Mouse (Mus musculus) hindbrain, embryonic 13.5 days (tissue): ENCODE data around the gene St3gal2. TPM values are rescaled to one million over a fixed set of nuclear protein-coding genes. Genes with fewer than 3 reads are reported as not detected.
"Not testable (repeated sequence)": the region's sequence is repeated elsewhere in the genome, so short reads cannot be mapped to it uniquely, and the experiment has no call there.

Source experiments
- ATAC-seq: fragments of 200-750 bp; cut with Nextera tagmentation; 2 replicates; pipeline ENCODE4 v1.8.0; 2017; ENCODE audit warnings: moderate TSS enrichment; ENCODE audit not compliant: low FRiP score
- H3K27ac ChIP-seq: fragments of 300-500 bp; sonication (generic); 2 replicates; pipeline ENCODE4 v1.5.1; 2015; ENCODE audit warnings: inconsistent platforms, mild to moderate bottlenecking, moderate library complexity
- H3K27me3 ChIP-seq: fragments of 300-500 bp; sonication (generic); 2 replicates; pipeline ENCODE4 v1.6.1; 2015; ENCODE audit warnings: mild to moderate bottlenecking, inconsistent platforms
- H3K36me3 ChIP-seq: fragments of 300-500 bp; sonication (generic); 2 replicates; pipeline ENCODE4 v1.6.1; 2015; ENCODE audit warnings: mild to moderate bottlenecking, inconsistent platforms
- H3K4me1 ChIP-seq: fragments of 300-500 bp; sonication (generic); replicated peaks from 2 replicates; pipeline ENCODE4 v1.6.1; 2015; ENCODE audit warnings: inconsistent platforms
- H3K4me2 ChIP-seq: fragments of 300-500 bp; sonication (generic); 2 replicates; pipeline ENCODE4 v1.6.1; 2015; ENCODE audit warnings: inconsistent platforms, mild to moderate bottlenecking, moderate library complexity
- H3K4me3 ChIP-seq: fragments of 300-500 bp; sonication (generic); 2 replicates; pipeline ENCODE4 v1.5.1; 2015; ENCODE audit warnings: mild to moderate bottlenecking, inconsistent platforms
- H3K9ac ChIP-seq: fragments of 300-500 bp; sonication (generic); 2 replicates; pipeline ENCODE4 v1.6.1; 2015; ENCODE audit warnings: mild to moderate bottlenecking, inconsistent platforms
- H3K9me3 ChIP-seq: fragments of 300-500 bp; sonication (generic); 2 replicates; pipeline ENCODE4 v1.6.1; 2016; ENCODE audit warnings: inconsistent platforms
- WGBS: fragments of 180-500 bp; shearing (Covaris S2); methylation state at CpG from one replicate; pipeline ENCODE4 v1.1.7; 2015; 5-methylcytosine and 5-hydroxymethylcytosine counted together
- polyA plus RNA-seq: library from polyadenylated mRNA; unstranded; fragments of >200 nt; fragmentation: Nextera tagmentation; extraction: Ambion mirVana; gene quantifications from 2 replicates; pipeline ENCODE4 v1.2.1, GENCODE M21; 2015

St3gal2 gene
- polyA plus RNA-seq, 1 experiment from 2014 or later = 21.0 TPM

- Histone ChIP-seq H3K4me1 (peaks cover 22% of the 10 kb centered on the region), H3K36me3 (peaks cover 48% of the 10 kb centered on the region)
- H3K27me3 ChIP-seq, H3K4me2 ChIP-seq, H3K27ac ChIP-seq, H3K9ac ChIP-seq, H3K4me3 ChIP-seq, ATAC-seq, H3K9me3 ChIP-seq: not testable (repeated sequence)
- 92% methylated on average over 7 of the region's 7 CpGs for whole genome bisulfite sequencing
These were observed 38.8 kb downstream of the St3gal2 start for GRCm38 (mm10) chr8:110958553-110958952.

DNA sequence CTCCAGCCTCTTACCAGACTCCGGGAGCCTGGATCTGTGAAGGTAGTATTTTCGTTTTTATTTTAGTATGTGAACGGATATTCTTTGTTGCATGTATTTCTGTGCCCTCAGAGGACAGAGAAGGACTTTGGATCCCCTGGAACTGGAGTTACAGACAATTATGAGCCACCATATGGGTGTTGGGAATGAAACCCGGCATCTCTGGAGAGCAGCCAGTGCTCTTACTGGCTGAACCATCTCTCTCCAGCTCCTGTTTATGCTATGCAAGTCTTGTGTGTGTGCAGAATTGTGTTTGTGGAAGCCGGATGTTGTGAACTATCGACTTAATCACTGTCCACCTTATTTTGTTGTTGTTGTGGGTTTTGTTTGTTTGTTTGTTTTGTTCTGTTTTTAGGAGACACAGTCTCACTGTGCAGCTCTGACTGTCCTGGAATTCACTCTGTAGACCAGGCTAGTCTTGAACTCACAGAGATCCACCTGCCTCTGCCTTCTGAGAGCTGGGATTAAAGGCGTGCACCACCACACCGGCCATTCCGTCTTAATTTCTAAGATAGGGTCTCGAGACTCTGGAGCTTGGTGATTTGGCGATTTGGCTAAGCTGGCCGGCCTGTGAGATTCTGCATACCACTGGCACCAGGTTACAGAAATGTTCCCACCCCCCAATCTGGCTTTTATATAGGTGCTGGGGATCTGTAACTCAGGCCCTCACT, 39.5 kb downstream of the St3gal2 start:
- no peak for ATAC-seq
- Histone ChIP-seq H3K9me3 (no peaks in the 10 kb centered on the region), H3K4me1 (peaks cover 22% of the 10 kb centered on the region), H3K27me3 (no peaks in the 10 kb centered on the region), H3K4me3 (no peak overlapping the region), H3K4me2 (no peak overlapping the region), H3K27ac (no peak overlapping the region), H3K9ac (no peak overlapping the region), H3K36me3 (peaks cover 48% of the 10 kb centered on the region)
- WGBS = 96% methylated on average over 12 of the region's 12 CpGs

GRCm38 (mm10) chr8:110959906-110960305, 40.2 kb downstream of the St3gal2 start:
- Histone ChIP-seq H3K4me1 (peaks cover 21% of the 10 kb centered on the region), H3K27ac (no peak overlapping the region), H3K27me3 (no peaks in the 10 kb centered on the region), H3K36me3 (peaks cover 48% of the 10 kb centered on the region), H3K4me2 (no peak overlapping the region), H3K9ac (no peak overlapping the region), H3K4me3 (no peak overlapping the region), H3K9me3 (no peaks in the 10 kb centered on the region)
- ATAC-seq = no peak
- WGBS = 93% methylated on average over 6 of the region's 6 CpGs

DNA sequence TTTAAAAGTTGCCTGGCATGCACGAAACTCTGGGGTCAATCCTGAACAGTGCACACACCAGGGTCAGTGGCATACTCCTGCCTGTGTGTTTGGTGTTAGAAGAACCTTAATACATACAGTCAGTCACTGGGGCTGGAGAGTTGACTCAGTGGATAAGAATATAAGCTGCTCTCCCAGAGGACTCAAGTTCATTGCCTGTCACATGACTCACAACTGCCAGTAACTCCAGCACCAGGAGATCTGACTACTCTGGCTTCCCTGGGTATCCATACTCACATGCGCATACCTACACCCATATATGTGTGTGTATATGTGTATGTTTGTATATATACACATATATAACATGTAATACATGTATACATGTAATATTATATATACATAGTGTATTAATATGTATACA, 43.3 kb downstream of the St3gal2 start:
- Histone ChIP-seq H3K36me3 (peaks cover 50% of the 10 kb centered on the region), H3K27ac (no peak overlapping the region), H3K9ac (no peak overlapping the region), H3K4me2 (no peak overlapping the region), H3K4me3 (no peak overlapping the region), H3K27me3 (no peaks in the 10 kb centered on the region), H3K9me3 (no peaks in the 10 kb centered on the region), H3K4me1 (0 out of 2 replicates have a peak, but pooled peaks cover 4% of the 10 kb centered on the region)
- ATAC-seq = no peak
- WGBS = 93% methylated on average over 2 of the region's 2 CpGs

DNA sequence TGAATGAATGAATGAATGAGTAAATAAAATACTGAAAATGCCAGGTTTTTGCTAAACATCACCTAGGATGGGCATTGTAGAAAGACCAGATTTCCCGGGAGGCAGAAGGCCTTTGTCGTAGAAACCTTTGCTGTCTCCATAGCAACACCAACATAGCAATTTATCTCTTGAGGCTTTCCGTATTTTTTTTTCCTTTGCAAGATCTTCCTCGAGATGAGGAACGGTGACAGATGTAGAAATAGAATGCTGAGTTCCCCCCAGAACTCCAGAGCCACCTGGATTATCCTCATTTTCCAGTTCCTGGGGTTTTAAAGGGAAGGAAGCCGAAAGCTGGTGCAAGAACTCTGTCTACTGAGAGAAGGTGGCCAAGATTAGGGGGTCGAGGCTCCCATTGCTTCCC, 44.9 kb downstream of the St3gal2 start:
- Histone ChIP-seq H3K4me2 (no peak overlapping the region), H3K27ac (0 out of 2 replicates have a peak overlapping the region, but pooled peaks have one; percentile 10), H3K36me3 (peaks cover 35% of the 10 kb centered on the region), H3K4me1 (peaks cover 4% of the 10 kb centered on the region; the same call in 1 of the 2 replicates), H3K9ac (no peak overlapping the region), H3K9me3 (no peaks in the 10 kb centered on the region), H3K4me3 (no peak overlapping the region), H3K27me3 (no peaks in the 10 kb centered on the region)
- ATAC-seq = no peak
- WGBS = 72% methylated on average over 7 of the region's 7 CpGs

GRCm38 (mm10) chr8:110965594-110965993, 45.9 kb downstream of the St3gal2 start:
- Histone ChIP-seq H3K4me2 (no peak overlapping the region), H3K9ac (no peak overlapping the region), H3K36me3 (peaks cover 31% of the 10 kb centered on the region), H3K27me3 (no peaks in the 10 kb centered on the region), H3K9me3 (no peaks in the 10 kb centered on the region), H3K27ac (no peak overlapping the region), H3K4me3 (no peak overlapping the region), H3K4me1 (peaks cover 9% of the 10 kb centered on the region)
- 67% methylated on average over 6 of the region's 7 CpGs for WGBS
- ATAC-seq = no peak

GRCm38 (mm10) chr8:110966586-110966985, 46.9 kb downstream of the St3gal2 start:
- no peak overlapping the region for H3K9ac ChIP-seq
- no peaks in the 10 kb centered on the region for H3K27me3 ChIP-seq
- peaks cover 31% of the 10 kb centered on the region for H3K36me3 ChIP-seq
- no peak overlapping the region for H3K4me2 ChIP-seq
- no peaks in the 10 kb centered on the region for H3K9me3 ChIP-seq
- peaks cover 16% of the 10 kb centered on the region for H3K4me1 ChIP-seq
- WGBS = 86% methylated on average over 8 of the region's 8 CpGs
- ATAC-seq = no peak
- no peak overlapping the region for H3K27ac ChIP-seq
- H3K4me3 ChIP-seq = no peak overlapping the region

GRCm38 (mm10) chr8:110967326-110967725, 47.6 kb downstream of the St3gal2 start:
- Histone ChIP-seq H3K27me3 (no peaks in the 10 kb centered on the region), H3K4me2 (no peak overlapping the region), H3K4me3 (no peak overlapping the region), H3K36me3 (peaks cover 26% of the 10 kb centered on the region), H3K9me3 (no peaks in the 10 kb centered on the region), H3K27ac (no peak overlapping the region), H3K4me1 (peaks cover 16% of the 10 kb centered on the region), H3K9ac (no peak overlapping the region)
- no peak for ATAC-seq
- 87% methylated on average over 9 of the region's 9 CpGs for WGBS

- no peaks in the 10 kb centered on the region for H3K9me3 ChIP-seq
- H3K4me2 ChIP-seq = peak overlapping the region; percentile 87
- WGBS = 6% methylated on average over 45 of the region's 45 CpGs
- peak overlapping the region; percentile 78 for H3K27ac ChIP-seq
- H3K4me3 ChIP-seq = peak overlapping the region; percentile 53
- peak; percentile 99 for ATAC-seq
- peak overlapping the region; percentile 74 for H3K9ac ChIP-seq
- peaks cover 16% of the 10 kb centered on the region for H3K4me1 ChIP-seq
- no peaks in the 10 kb centered on the region for H3K27me3 ChIP-seq
- H3K36me3 ChIP-seq = peaks cover 40% of the 10 kb centered on the region
These were observed 50.4 kb downstream of the St3gal2 start for GRCm38 (mm10) chr8:110969910-110970770.

GRCm38 (mm10) chr8:110976532-110976931, 56.8 kb downstream of the St3gal2 start:
- not testable (repeated sequence) for H3K4me1 ChIP-seq, H3K27me3 ChIP-seq, H3K9ac ChIP-seq, H3K4me3 ChIP-seq, H3K27ac ChIP-seq, ATAC-seq, H3K9me3 ChIP-seq, H3K4me2 ChIP-seq
- peaks cover 63% of the 10 kb centered on the region for H3K36me3 ChIP-seq
- WGBS = 94% methylated on average over 8 of the region's 8 CpGs

GRCm38 (mm10) chr8:110977987-110978386, 58.3 kb downstream of the St3gal2 start:
- H3K27me3 ChIP-seq, H3K9me3 ChIP-seq, H3K9ac ChIP-seq, H3K4me3 ChIP-seq, ATAC-seq, H3K4me1 ChIP-seq, H3K4me2 ChIP-seq, H3K27ac ChIP-seq: not testable (repeated sequence)
- peaks cover 72% of the 10 kb centered on the region for H3K36me3 ChIP-seq
- WGBS = 90% methylated on average over 2 of the region's 2 CpGs

- no peaks in the 10 kb centered on the region for H3K4me1 ChIP-seq
- no peaks in the 10 kb centered on the region for H3K27me3 ChIP-seq
- no peaks in the 10 kb centered on the region for H3K9me3 ChIP-seq
- H3K36me3 ChIP-seq = peaks cover 74% of the 10 kb centered on the region
- H3K4me2 ChIP-seq = no peak overlapping the region
- ATAC-seq = no peak
- 89% methylated on average over 2 of the region's 2 CpGs for WGBS
- H3K9ac ChIP-seq = no peak overlapping the region
- no peak overlapping the region for H3K27ac ChIP-seq
- H3K4me3 ChIP-seq = no peak overlapping the region
These were observed 61.6 kb downstream of the St3gal2 start for GRCm38 (mm10) chr8:110981304-110981703.
